Mouse (Mus musculus): Measurements from ENCODE around the gene Dcaf1. TPM values are rescaled to one million over a fixed set of nuclear protein-coding genes. Genes with fewer than 3 reads are reported as not detected.

Gene Dcaf1
- total RNA-seq, 2 experiments from 2014 or later = 20.6 to 22.6 TPM

DNA sequence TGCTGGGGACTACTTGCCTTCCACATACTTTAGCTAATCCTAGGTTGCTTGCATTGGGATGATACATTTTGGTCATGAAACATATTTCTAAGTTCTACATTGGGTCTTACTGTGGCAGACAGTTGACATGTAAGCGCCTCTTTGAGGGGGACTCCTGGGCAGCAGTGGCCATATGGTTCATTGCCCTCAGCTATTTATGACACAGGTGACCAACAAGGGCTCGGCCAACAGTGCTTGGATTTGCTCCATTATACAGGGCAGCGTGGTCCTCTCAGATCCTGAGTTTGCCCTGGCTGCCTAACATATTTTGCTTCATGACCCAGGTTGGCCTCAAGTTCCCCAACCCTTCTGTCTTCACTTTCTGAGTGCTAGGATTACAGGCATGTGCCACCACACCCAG lies 55.0 kb downstream of the Dcaf1 start:
- no peak for DNase-seq (ENCODE audit: low spot score)

GRCm38 (mm10) chr9:106879471-106879870 lies 57.8 kb downstream of the Dcaf1 start:
- DNase-seq (ENCODE audit: low spot score) = no peak

DNA sequence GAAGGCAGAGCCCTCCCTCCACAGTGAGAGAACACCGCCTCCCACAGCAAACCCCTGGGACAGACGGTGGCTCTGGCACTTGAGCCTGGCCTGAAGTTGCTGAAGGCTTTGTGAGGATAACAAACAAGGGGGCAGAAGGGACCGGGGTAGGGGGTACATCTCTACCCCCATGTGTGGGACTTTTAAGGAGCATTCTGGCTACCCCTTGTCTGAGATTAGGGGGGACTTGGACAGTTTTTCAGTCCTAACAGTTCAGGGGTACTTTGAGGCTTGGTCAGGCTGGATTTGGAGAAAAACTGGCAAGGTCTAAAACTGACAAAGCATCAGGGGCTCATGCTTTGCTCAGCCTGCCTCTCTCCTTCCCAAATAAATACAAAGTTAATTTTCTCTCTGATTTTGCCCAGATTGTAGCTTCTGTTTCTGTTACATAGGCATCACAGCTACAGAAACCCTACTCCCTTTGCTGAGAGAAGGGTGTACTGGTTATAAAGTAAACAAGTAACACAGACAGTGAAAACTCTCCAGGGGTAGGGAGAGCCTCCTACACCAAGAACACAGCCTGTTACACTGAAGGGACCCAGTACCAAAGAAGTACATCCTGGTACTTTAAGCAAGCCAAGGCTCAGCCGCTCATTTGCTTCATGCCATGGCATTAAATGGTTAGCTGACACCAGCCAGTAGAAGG lies 59.5 kb downstream of the Dcaf1 start:
- no peak for DNase-seq (ENCODE audit: low spot score)

DNA sequence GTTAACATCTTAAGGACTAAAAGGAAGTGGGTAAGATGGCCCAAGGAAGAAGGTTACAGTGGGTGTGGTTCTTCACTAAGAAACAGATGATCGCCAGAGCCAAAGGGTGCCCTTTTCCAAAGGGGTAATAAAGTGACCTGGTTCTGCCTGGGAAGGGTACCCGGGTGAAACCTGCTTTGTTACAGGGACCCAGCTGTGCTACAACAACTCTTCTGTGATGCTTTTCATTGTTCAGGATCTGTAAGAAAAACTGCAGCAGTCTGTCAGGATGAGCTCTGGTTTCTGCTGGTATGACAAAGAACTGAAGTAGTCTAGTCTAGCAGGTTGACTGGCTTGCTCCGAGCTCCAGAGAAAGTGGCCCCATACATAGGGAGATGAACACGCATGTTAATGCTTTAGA lies 60.5 kb downstream of the Dcaf1 start:
- DNase-seq (ENCODE audit: low spot score) = no peak

DNA sequence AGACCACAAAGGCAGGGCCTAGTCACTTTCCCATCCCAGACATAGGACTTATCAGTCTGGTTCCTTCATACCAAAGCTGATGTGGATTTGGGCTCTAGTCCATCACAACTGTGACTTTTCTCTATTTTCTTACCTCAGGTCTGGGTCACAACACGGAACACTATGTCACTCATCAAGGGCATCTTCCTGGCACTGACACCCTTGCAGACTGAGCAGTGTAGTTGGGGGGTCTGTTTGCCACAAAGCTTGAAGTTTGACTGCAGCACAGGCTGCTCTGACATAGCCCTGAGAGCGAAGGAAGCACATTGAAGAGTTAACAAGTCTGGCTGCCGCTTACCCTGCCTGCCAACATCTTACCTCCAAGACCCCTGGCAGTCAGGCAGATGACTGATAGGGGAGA lies 61.4 kb downstream of the Dcaf1 start:
- DNase-seq (ENCODE audit: low spot score) = no peak

- no peak for DNase-seq (ENCODE audit: low spot score)
Measured at GRCm38 (mm10) chr9:106884306-106884705, 62.6 kb downstream of the Dcaf1 start.

GRCm38 (mm10) chr9:106884996-106885900 lies 63.6 kb downstream of the Dcaf1 start:
- DNase-seq (ENCODE audit: low spot score) = no peak

DNA sequence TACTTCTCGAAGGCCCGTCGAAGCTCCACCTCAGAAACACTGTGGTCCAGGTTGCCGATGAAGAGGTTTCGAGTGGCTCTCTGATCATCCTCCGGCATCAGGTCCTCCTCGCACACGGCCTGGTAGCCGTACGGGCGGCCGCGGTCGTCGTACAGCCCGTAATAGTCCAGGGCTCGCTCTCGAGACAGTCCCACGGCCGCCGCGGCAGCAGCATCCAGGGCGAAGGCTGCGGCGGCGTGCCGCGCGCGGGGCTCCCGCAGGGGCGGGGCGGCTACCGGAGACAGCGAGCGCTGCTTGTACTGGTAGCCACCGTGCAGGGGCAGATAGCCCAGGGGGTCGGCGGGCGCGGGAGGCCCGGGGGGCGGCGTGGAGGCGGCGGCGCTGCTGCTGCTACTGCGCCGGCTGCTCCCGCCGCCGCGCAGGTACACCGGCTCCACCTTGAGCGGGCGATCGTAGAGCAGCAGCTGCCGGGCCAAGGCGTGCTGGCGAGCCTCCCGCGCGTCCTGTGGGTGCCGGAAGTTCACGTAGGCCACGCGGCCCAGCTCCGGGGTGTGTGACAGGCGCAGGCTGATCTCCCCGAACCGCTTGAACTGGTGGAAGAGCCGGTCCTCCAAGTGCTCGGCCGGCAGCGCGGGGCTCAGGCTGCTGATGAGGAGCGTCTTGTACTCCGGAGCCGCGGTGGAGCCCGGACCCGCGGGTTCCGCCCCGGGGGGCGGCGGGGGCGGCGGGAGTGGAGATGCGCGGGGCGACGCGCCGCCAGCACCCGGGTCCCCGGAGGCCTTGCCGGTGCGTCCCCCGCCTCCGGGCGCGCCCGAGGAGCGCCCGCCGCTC lies 64.4 kb downstream of the Dcaf1 start:
- peak; percentile 12 for DNase-seq (ENCODE audit: low spot score)

DNA sequence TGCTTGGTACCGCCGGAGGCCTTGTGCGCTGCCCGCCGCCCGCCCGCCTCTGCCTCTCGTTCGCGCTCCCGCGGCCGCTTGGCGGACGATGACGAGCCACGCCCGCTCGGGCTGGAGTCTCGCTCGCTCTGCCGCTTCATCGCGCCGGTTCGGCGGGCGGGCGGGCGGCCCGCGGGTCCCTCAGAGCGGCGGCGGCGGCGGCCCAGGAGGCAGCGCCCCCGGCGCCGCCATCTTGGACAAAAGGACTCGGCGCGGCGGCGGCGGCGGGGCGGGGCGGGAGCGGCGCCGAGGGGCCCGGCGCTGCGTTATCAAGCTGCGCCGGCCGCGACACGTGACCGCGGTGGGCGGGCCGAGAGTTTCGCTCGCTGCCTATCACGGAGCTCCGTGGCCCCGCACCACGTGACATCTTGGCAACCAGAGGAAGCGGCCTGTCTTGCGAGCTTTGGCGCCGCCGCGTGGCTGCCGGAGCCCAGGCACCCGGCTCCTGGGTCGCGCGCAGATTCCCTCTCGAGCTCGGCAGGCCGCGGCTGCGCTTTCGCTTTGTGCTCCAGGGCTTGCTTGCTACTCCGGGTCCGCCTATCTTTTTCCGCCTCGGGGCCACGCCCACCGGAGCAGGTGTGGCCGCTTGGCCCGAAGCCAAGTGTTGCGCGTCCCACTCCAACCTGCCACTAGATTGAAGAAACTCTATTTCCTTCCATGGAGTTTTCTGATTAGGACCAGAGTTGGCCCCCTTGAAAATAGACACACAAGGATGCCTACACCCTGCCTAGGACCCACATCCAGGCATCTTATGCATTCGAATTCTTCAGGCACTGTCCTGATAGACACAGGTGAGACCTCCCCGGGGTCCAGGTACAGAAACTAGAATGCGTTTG lies 65.4 kb downstream of the Dcaf1 start, which contains the start of gene Rbm15b:
Gene Rbm15b (minus strand): TSS at position 601 of the 875 bp plus-strand sequence.
- peak; percentile 97 for DNase-seq (ENCODE audit: low spot score)

DNA sequence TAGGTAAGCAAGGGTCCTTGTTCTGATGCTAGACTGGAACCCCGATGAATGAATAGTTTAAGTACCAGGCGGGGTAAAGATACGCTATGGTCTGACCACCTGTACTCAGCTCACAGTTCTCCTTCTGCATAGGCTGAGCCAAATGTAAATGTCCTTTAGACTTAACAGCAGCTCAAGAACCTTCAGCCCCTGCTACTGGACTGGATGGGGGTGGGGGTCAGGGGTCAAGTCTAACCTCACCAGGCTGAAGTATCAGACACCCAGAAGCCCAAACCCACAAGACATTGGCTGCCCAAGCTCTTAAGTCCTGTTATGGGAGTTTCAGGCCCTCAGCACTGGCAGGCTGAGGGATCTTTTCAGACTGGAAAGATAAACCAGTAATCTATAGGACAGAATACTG lies 66.7 kb downstream of the Dcaf1 start:
- no peak for DNase-seq (ENCODE audit: low spot score)

GRCm38 (mm10) chr9:106889321-106889720 lies 67.6 kb downstream of the Dcaf1 start:
- no peak for DNase-seq (ENCODE audit: low spot score)

DNA sequence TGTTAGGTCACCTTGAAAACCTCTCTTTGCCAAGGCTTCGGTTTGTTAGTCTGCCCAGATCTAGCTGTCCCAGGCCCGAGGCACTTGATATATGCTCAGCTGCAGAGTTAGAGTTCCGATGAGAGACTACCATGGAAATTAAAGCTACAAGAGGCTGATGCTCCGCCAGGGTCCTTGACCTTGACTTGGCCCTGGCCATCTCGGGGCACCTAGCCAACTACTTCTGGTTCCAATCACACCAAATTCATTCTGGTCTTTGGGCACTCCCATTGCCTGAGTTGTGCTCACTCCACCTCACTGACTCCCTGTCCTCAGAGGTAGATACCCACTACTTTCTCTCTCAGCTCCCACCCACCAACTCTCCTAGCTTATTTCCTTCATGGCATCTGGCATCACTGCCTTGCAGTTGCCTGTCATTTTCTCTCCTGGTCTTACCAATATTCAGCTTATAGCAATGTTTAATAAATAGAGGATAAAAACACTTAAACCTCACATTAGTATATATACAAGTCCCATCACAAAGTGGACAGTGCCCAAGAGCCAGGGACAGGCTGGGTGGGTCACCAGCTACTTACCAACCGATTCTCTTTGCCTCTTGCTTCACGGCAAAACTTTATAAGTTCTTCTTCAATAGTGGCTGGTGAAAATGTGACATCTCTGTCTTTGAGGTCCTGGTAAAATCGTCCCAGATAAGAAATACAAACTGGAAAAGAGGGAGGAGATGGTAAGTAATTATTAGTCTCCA lies 69.0 kb downstream of the Dcaf1 start:
- DNase-seq (ENCODE audit: low spot score) = peak; percentile 8

GRCm38 (mm10) chr9:106891341-106891741 lies 69.7 kb downstream of the Dcaf1 start:
- DNase-seq (ENCODE audit: low spot score) = no peak

DNA sequence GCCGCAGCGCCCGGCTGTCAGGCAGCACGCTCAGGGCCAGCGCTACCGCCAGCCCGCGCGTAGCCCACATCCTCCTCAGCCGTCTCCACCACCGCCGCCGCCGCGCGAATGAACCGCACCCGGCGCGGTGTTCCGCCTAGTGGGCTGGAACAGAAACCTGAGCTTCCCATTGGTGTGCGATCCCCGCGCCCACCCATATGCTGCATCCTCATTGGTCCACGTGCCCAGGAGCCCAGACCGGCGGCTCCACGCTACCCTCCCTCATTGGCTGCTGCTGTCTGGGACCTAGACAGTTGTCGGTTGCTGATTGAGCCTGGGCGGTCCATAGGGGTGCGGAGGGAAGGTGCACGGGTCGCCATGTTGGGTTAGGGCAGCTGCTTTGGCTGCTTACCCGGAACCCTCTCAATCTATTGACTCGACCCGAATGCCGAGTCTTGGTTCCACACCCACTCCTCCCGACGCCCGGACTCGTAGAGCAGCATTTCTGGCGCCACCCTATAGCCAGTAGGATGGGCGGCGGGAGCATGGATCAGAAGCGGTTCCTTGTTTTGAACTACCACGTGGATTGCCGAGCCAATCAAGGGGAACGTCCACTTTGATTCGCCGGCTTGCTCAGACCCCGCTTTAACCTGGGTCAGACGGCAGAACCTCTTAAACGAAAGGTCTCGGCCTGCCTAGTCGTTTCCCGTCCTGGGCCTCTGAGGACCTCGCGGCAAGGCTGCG lies 70.3 kb downstream of the Dcaf1 start, which contains the start of gene Manf:
Gene Manf (minus strand): TSS at position 151 of the 723 bp plus-strand sequence.
- peak; percentile 97 for DNase-seq (ENCODE audit: low spot score)

DNA sequence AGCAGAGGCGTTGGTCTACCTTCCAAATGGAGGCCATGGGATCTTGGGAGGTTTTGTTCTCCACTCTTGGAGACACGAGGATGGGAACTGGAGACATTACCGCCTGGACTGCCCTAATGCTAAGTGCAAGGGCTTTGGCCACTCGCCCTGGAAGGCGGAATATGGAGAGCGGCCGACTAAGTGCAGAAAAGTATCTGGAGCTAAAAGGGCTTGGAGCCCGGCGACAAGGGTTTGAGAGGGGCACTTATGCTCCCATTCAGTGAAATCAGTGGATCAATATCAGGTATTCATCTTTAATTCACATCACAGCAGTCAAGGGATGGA lies 70.8 kb downstream of the Dcaf1 start:
- no peak for DNase-seq (ENCODE audit: low spot score)

- no peak for DNase-seq (ENCODE audit: low spot score)
Measured at GRCm38 (mm10) chr9:106893327-106893726, 71.7 kb downstream of the Dcaf1 start.

DNA sequence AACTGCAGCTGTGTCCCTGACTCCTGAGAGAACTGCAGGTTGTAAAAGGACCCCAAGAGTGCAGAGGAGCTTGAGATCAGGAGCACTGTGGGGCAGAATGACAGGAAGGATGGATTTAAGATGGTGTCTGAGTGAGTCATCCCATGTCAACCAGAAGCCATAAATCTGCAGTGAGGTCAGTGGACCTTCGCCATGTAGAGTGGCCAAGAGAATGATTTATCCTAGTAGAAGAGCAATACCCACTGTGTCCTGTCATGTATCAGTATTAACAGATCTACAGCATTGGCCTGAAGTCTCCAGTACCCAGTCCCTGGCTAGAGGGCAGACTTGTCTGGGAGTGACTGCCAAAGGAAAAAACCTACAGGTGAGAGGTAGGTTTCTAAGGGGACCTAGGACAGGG lies 77.2 kb downstream of the Dcaf1 start:
- no peak for DNase-seq (ENCODE audit: low spot score)

GRCm38 (mm10) chr9:106901596-106901995 lies 79.9 kb downstream of the Dcaf1 start:
- no peak for DNase-seq (ENCODE audit: low spot score)

GRCm38 (mm10) chr9:106903099-106903790 lies 81.6 kb downstream of the Dcaf1 start:
- DNase-seq (ENCODE audit: low spot score) = no peak
